Mouse (Mus musculus) CH12.LX (cell line): ENCODE data around the gene Pdpk1. TPM values are rescaled to one million over a fixed set of nuclear protein-coding genes. Genes with fewer than 3 reads are reported as not detected.

Source experiments
- DNase-seq: peaks from one replicate; pipeline ENCODE4 v3.0.0-alpha.2; 2013; ENCODE audit errors: extremely low read depth
- H3K27ac ChIP-seq: 2 replicates; pipeline ENCODE4 v1.5.1; 2012; ENCODE audit warnings: low read depth, mild to moderate bottlenecking, control low read depth, moderate library complexity; ENCODE audit not compliant: insufficient read depth
- H3K27me3 ChIP-seq: replicated peaks from 2 replicates; pipeline ENCODE3; 2012; ENCODE audit warnings: inconsistent platforms
- H3K36me3 ChIP-seq, 2 experiments: replicated peaks in 1 of 2; 2 replicates each; pipeline versions ENCODE3 to v1.6.1; 2012; ENCODE audit warnings: inconsistent platforms in 1 of 2, low read length in 1 of 2, mild to moderate bottlenecking in 1 of 2, mixed read lengths in 1 of 2, moderate library complexity in 1 of 2; ENCODE audit not compliant: control insufficient read depth in 1 of 2, insufficient read depth in 1 of 2
- H3K4me1 ChIP-seq, 2 experiments: 2 replicates each; pipeline ENCODE4 v1.6.1; 2012; ENCODE audit warnings: inconsistent platforms in 1 of 2, moderate library complexity in 1 of 2; ENCODE audit not compliant: insufficient read depth in 2 of 2, control insufficient read depth in 1 of 2
- H3K4me2 ChIP-seq: 2 replicates; pipeline ENCODE4 v1.6.1; 2012; ENCODE audit warnings: low read depth, mild to moderate bottlenecking, control low read depth; ENCODE audit not compliant: poor library complexity, insufficient read depth, severe bottlenecking
- H3K4me3 ChIP-seq, 3 experiments: fragments of 150-350 bp in 1 of 3; sonication (generic) in 1 of 3; replicated peaks in 1 of 3; 2 replicates each; pipeline versions ENCODE3 to v1.5.1; 2011 to 2012; ENCODE audit warnings: low read depth in 2 of 3, low read length in 2 of 3, mild to moderate bottlenecking in 2 of 3, moderate library complexity in 2 of 3, control low read depth in 1 of 3, improper control_type of control experiment in 1 of 3, inconsistent platforms in 1 of 3, mixed read lengths in 1 of 3; ENCODE audit not compliant: poor library complexity in 1 of 3
- H3K79me2 ChIP-seq: replicated peaks from 2 replicates; pipeline ENCODE4 v1.6.1; 2012; ENCODE audit warnings: mild to moderate bottlenecking, moderate library complexity; ENCODE audit not compliant: control insufficient read depth, poor library complexity, insufficient read depth, severe bottlenecking; ENCODE audit errors: extremely low read depth
- H3K9ac ChIP-seq: 2 replicates; pipeline ENCODE4 v1.6.1; 2012; ENCODE audit warnings: low read depth, mild to moderate bottlenecking, control low read depth, moderate library complexity; ENCODE audit not compliant: insufficient read depth
- H3K9me3 ChIP-seq: replicated peaks from 2 replicates; pipeline ENCODE3; 2012; ENCODE audit warnings: low read length, inconsistent platforms, mixed read lengths
- ELF1 ChIP-seq: IDR thresholded peaks from 2 replicates; pipeline ENCODE4 v1.6.1; 2014; ENCODE audit warnings: low read depth, mild to moderate bottlenecking, inconsistent platforms, low read length, improper control_type of control experiment
- EP300 ChIP-seq: IDR thresholded peaks from 2 replicates; pipeline ENCODE4 v1.6.1; 2011; ENCODE audit warnings: low read length, improper control_type of control experiment
- JUND ChIP-seq: conservative IDR thresholded peaks from 2 replicates; pipeline ENCODE4 v1.6.1; 2011; ENCODE audit warnings: low read depth, low read length, improper control_type of control experiment
- KAT2A ChIP-seq: IDR thresholded peaks from 2 replicates; pipeline ENCODE4 v1.6.1; 2012; ENCODE audit warnings: low read length, improper control_type of control experiment, inconsistent platforms; ENCODE audit not compliant: insufficient replicate concordance
- MAFK ChIP-seq: IDR thresholded peaks from 2 replicates; pipeline ENCODE4 v1.6.1; 2011; ENCODE audit warnings: low read length, improper control_type of control experiment; ENCODE audit not compliant: insufficient replicate concordance
- MAX ChIP-seq: IDR thresholded peaks from 2 replicates; pipeline ENCODE4 v1.6.1; 2011; ENCODE audit warnings: low read length, improper control_type of control experiment
- MEF2A ChIP-seq: IDR thresholded peaks from 2 replicates; pipeline ENCODE4 v1.6.1; 2014; ENCODE audit warnings: low read depth, mild to moderate bottlenecking, inconsistent platforms, low read length, improper control_type of control experiment, borderline replicate concordance
- NELFE ChIP-seq: IDR thresholded peaks from 2 replicates; pipeline ENCODE4 v1.6.1; 2011; ENCODE audit warnings: low read depth, low read length, improper control_type of control experiment
- PAX5 ChIP-seq: IDR thresholded peaks from 2 replicates; pipeline ENCODE4 v1.6.1; 2012; ENCODE audit warnings: low read length, inconsistent platforms, mixed read lengths
- RAD21 ChIP-seq: IDR thresholded peaks from 2 replicates; pipeline ENCODE4 v1.6.1; 2011; ENCODE audit warnings: low read depth, mild to moderate bottlenecking, low read length, improper control_type of control experiment, moderate library complexity
- RCOR1 ChIP-seq: conservative IDR thresholded peaks from 2 replicates; pipeline ENCODE4 v1.6.1; 2012; ENCODE audit warnings: low read depth, mild to moderate bottlenecking, inconsistent platforms, low read length, improper control_type of control experiment
- TBP ChIP-seq: conservative IDR thresholded peaks from 2 replicates; pipeline ENCODE4 v1.6.1; 2011; ENCODE audit warnings: low read depth, low read length, improper control_type of control experiment
- UBTF ChIP-seq: IDR thresholded peaks from 2 replicates; pipeline ENCODE4 v1.6.1; 2012; ENCODE audit warnings: low read depth, mild to moderate bottlenecking, inconsistent platforms, low read length, improper control_type of control experiment, moderate library complexity
- USF1 ChIP-seq: IDR thresholded peaks from 2 replicates; pipeline ENCODE4 v1.6.1; 2014; ENCODE audit warnings: low read depth, mild to moderate bottlenecking, inconsistent platforms, low read length, improper control_type of control experiment
- dilution Hi-C: fragments of 300-500 bp; cut with MboI; formaldehyde crosslinking; loops from 2 replicates; pipeline ENCODE4 v1.14.3; 2020; ENCODE audit warnings: low sequenced_read_pairs; ENCODE audit not compliant: extremely low pct_unique_long_range_greater_than_20kb, extremely low pct_ligation_motif_present
- in situ Hi-C: fragments of 300-500 bp; cut with MboI; formaldehyde crosslinking; loops from 3 replicates; pipeline ENCODE4 v1.14.3; 2019; ENCODE audit warnings: low sequenced_read_pairs, low pct_ligation_motif_present, low pct_unique_long_range_greater_than_20kb, mixed read lengths
- polyA plus RNA-seq: library from polyadenylated mRNA; unstranded; fragments of >175 nt; gene quantifications from 2 replicates; pipeline ENCODE4 v1.2.1, GENCODE M21; 2012; ENCODE audit warnings: low read depth; ENCODE audit not compliant: insufficient read length
- total RNA-seq, 2 experiments: library from RNA; depleted of rRNA; stranded (reverse); fragments of 300-350 nt in 1 of 2; fragments of >200 nt in 1 of 2; gene quantifications; 2 replicates each; pipeline ENCODE4 v1.2.3; 2012 to 2014

Gene Pdpk1
- total and polyA plus RNA-seq, 3 experiments, result 12.2 to 17.0 (median 15.9) TPM

- dilution Hi-C loops, result no loop called here
- no peaks in the 10 kb centered on the region for H3K27me3 ChIP-seq
- peaks cover 1% of the 10 kb centered on the region for H3K9me3 ChIP-seq
- TF ChIP-seq RCOR1, result no peak
- TF ChIP-seq, all 38 proteins: peak for 0
- Histone ChIP-seq H3K27ac (no peak overlapping the region), H3K4me3 (no peak overlapping the region), H3K36me3 (peaks cover 0 to 10% of the 10 kb centered on the region in 2 experiments), H3K4me2 (no peak overlapping the region), H3K79me2 (peaks cover 26% of the 10 kb centered on the region), H3K4me1 (peaks cover 6 to 31% of the 10 kb centered on the region in 2 experiments; a peak in 3 of 4 replicates), H3K9ac (no peak overlapping the region)
- DNase-seq, result no peak
- in situ Hi-C loops, result no loop called here
Observed at GRCm38 (mm10) chr17:24126801-24127200, 23.9 kb downstream of the Pdpk1 start.

DNA sequence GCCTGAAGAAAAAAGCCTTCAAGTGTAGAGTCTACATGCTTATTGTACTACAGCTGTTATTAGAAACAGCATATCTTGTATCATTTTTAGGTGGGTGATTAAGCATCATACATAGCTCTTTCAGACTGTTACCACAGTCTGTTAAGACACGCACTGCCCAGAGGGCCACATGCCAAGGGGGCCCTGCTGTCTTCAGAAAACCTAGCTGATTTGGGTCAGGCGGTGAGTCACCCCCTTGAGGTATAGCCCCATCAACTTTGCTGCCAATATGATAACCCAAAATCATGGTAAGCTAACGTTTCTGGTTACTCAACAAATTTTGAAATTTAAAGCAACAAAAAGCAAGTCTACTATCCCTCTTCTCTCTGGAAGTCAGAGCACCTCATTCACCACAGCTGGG, 31.3 kb downstream of the Pdpk1 start:
- H3K4me2 ChIP-seq, result no peak overlapping the region
- peaks cover 19% of the 10 kb centered on the region; the same call in 1 of the 2 replicates for H3K79me2 ChIP-seq
- no peak overlapping the region for H3K4me3 ChIP-seq
- in situ Hi-C loops (no loop called here), dilution Hi-C loops (no loop called here)
- TF ChIP-seq NELFE (no peak), RCOR1 (no peak), MAFK (no peak), ELF1 (no peak), JUND (no peak)
- H3K36me3 ChIP-seq, result peaks cover 0 to 10% of the 10 kb centered on the region in 2 experiments
- peaks cover under 1 to 2% of the 10 kb centered on the region in 2 experiments; a peak in 3 of 4 replicates for H3K4me1 ChIP-seq
- H3K27me3 ChIP-seq, result no peaks in the 10 kb centered on the region
- no peak overlapping the region for H3K27ac ChIP-seq
- no peak overlapping the region for H3K9ac ChIP-seq
- no peak for DNase-seq
- H3K9me3 ChIP-seq, result peaks cover 2% of the 10 kb centered on the region

- Histone ChIP-seq H3K79me2 (peaks cover 4% of the 10 kb centered on the region; the same call in 1 of the 2 replicates), H3K4me2 (no peak overlapping the region), H3K4me3 (no peak overlapping the region), H3K9ac (no peak overlapping the region), H3K4me1 (peaks cover 0 to 20% of the 10 kb centered on the region in 2 experiments; a peak in 2 of 4 replicates), H3K36me3 (peaks cover 8 to 27% of the 10 kb centered on the region in 2 experiments), H3K9me3 (no peaks in the 10 kb centered on the region), H3K27me3 (no peaks in the 10 kb centered on the region), H3K27ac (no peak overlapping the region)
- in situ Hi-C loops, result no loop called here
- no peak for DNase-seq
- dilution Hi-C loops, result no loop called here
- no peak for TF ChIP-seq KAT2A
- no peak for TF ChIP-seq RAD21
- no peak for TF ChIP-seq UBTF
- TF ChIP-seq TBP, result no peak
- TF ChIP-seq EP300, result no peak
- TF ChIP-seq MEF2A, result no peak
- TF ChIP-seq RCOR1, result no peak
- TF ChIP-seq PAX5, result no peak
- TF ChIP-seq USF1, result no peak
- TF ChIP-seq MAX, result no peak
Observed at GRCm38 (mm10) chr17:24113031-24113430, 37.7 kb downstream of the Pdpk1 start.
